Mouse (Mus musculus) neural tube, embryonic 14.5 days (tissue): ENCODE results near the gene Gsn. TPM values are rescaled to one million over a fixed set of nuclear protein-coding genes. Genes with fewer than 3 reads are reported as not detected.

ENCODE experiments used
- polyA plus RNA-seq: library from polyadenylated mRNA; unstranded; fragments of >200 nt; fragmentation: Nextera tagmentation; extraction: Ambion mirVana; gene quantifications from 2 replicates; pipeline ENCODE4 v1.2.1, GENCODE M21; 2014

The Gsn gene
- polyA plus RNA-seq, 1 experiment from 2014 or later: 19.3 TPM

Other genes with a start within 250 kb of the Gsn start
- gene Hc, start 194.9 kb upstream of the Gsn start, polyA plus RNA-seq: 0.26 and 0.68 TPM in 2 replicates
- 0.27 and 0.37 TPM in 2 replicates for gene AI182371, start 154.8 kb upstream of the Gsn start, polyA plus RNA-seq
- 9.5 and 11.4 TPM in 2 replicates for gene Cntrl, start 146.9 kb upstream of the Gsn start, polyA plus RNA-seq
- gene Rab14, start 55.3 kb upstream of the Gsn start, polyA plus RNA-seq: 426 and 429 TPM in 2 replicates
- 14.2 and 20.8 TPM in 2 replicates for gene Stom, start 80.6 kb downstream of the Gsn start, polyA plus RNA-seq
- not detected in 2 replicates for gene 4930568D16Rik, start 111.3 kb downstream of the Gsn start, polyA plus RNA-seq
- not detected in 2 replicates for gene 4930402F06Rik, start 140.8 kb downstream of the Gsn start, polyA plus RNA-seq
- gene Ggta1, start 206.9 kb downstream of the Gsn start, polyA plus RNA-seq: 5.3 and 8.9 TPM in 2 replicates